ENCODE assay signal across 16 mouse cellular contexts in the genomic region with DNA sequence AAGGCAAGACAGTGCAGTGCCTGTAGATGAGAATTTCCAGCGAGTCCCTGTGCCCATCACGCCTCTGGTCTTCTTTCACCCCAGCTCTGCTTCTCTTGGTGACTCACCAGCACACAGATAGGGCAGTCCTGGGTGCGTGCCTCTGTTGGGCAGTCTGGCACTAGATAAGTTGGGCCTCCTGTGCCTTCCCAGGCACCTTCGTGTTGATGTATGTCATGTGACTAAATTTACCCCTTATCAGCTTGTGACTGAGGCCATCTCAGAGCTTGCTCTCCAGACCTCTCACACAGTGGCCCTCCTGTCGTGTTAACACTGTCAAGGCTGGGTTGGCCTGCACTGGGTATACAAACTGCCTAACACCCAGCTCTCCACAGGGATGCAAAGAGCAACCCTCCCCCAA. TPM values are rescaled to one million over a fixed set of nuclear protein-coding genes. Genes with fewer than 3 reads are reported as not detected.
A peak's percentile ranks its signal among the peaks of the same experiment; 100 is the strongest.
DNase-seq lines count a peak whose midpoint lies in the region; ATAC-seq and TF ChIP-seq lines count a peak whose summit lies in the region.
"Had no signal": no experiment of that assay in that cellular context is flagged by ENCODE, and none has a peak within 500 bp of the region (broad histone marks: within the 10 kb centered on the region; RNA-seq: fewer than 3 reads in every experiment).

No protein-coding gene starts in this region.

- H3K4me2 ChIP-seq in lung, embryonic 14.5 days, result no peak overlapping the region
- peak overlapping the region; percentile 40 for H3K4me2 ChIP-seq in heart, embryonic 12.5 days
- peak overlapping the region; percentile 66 for H3K4me2 ChIP-seq in liver, embryonic 12.5 days
- no peak overlapping the region for H3K4me2 ChIP-seq in stomach, embryonic 14.5 days (replicated peaks; ENCODE audit: low read depth, low read length)
- no peak overlapping the region for H3K4me2 ChIP-seq in hindbrain, embryonic 13.5 days

- no peak overlapping the region for H3K4me3 ChIP-seq in lung, embryonic 14.5 days (ENCODE audit: low read depth, low read length)
- H3K4me3 ChIP-seq in heart, embryonic 12.5 days, result no peak overlapping the region
- peak overlapping the region; percentile 31 for H3K4me3 ChIP-seq in liver, embryonic 12.5 days
- no peak overlapping the region for H3K4me3 ChIP-seq in stomach, embryonic 14.5 days (ENCODE audit: low read depth, low read length)
- H3K4me3 ChIP-seq in midbrain, embryonic 10.5 days, result no peak overlapping the region
- no peak overlapping the region for H3K4me3 ChIP-seq in hindbrain, embryonic 13.5 days
- H3K4me3 ChIP-seq: hindbrain, embryonic 10.5 days had no signal

- intact Hi-C loops in gastrocnemius, postnatal 14 days (cut with DNase I; ENCODE audit: low total_unique reads), result no loop called here

- TF ChIP-seq CTCF in lung, embryonic 14.5 days (IDR thresholded peaks at IDR 0.05; ENCODE audit: low read depth), result no peak

- no peaks in the 10 kb centered on the region for H3K9me3 ChIP-seq in lung, embryonic 14.5 days (ENCODE audit: low read depth, low read length)
- no peaks in the 10 kb centered on the region for H3K9me3 ChIP-seq in heart, embryonic 12.5 days (replicated peaks)
- no peaks in the 10 kb centered on the region for H3K9me3 ChIP-seq in liver, embryonic 12.5 days (replicated peaks)
- no peaks in the 10 kb centered on the region for H3K9me3 ChIP-seq in stomach, embryonic 14.5 days (ENCODE audit: control insufficient read depth, low read depth, low read length)
- H3K9me3 ChIP-seq in midbrain, embryonic 10.5 days (replicated peaks), result no peaks in the 10 kb centered on the region
- H3K9me3 ChIP-seq in hindbrain, embryonic 13.5 days, result no peaks in the 10 kb centered on the region
- H3K9me3 ChIP-seq: hindbrain, embryonic 10.5 days had no signal

- H3K9ac ChIP-seq in lung, embryonic 14.5 days, result no peak overlapping the region
- H3K9ac ChIP-seq in heart, embryonic 12.5 days, result no peak overlapping the region
- H3K9ac ChIP-seq in liver, embryonic 12.5 days, result peak overlapping the region; percentile 60
- no peak overlapping the region for H3K9ac ChIP-seq in stomach, embryonic 14.5 days (replicated peaks; ENCODE audit: low read depth, low read length)
- no peak overlapping the region for H3K9ac ChIP-seq in hindbrain, embryonic 13.5 days

- peak; percentile 19; the same call in 1 of the 2 replicates for ATAC-seq in lung, embryonic 14.5 days (ENCODE audit: insufficient read depth)
- ATAC-seq in heart, embryonic 12.5 days (ENCODE audit: insufficient number of reproducible peaks, low FRiP score), result peak; percentile 63
- ATAC-seq in liver, embryonic 12.5 days, result peak; percentile 94
- peak; percentile 81; the same call in 1 of the 2 replicates for ATAC-seq in stomach, embryonic 14.5 days (ENCODE audit: insufficient number of reproducible peaks, insufficient read depth, low FRiP score, low read depth)
- no peak for ATAC-seq in hindbrain, embryonic 13.5 days (ENCODE audit: low FRiP score)

- H3K4me1 ChIP-seq in lung, embryonic 14.5 days (ENCODE audit: insufficient read depth), result peaks cover 21% of the 10 kb centered on the region
- peaks cover 54% of the 10 kb centered on the region for H3K4me1 ChIP-seq in heart, embryonic 12.5 days (replicated peaks)
- H3K4me1 ChIP-seq in liver, embryonic 12.5 days, result peaks cover 73% of the 10 kb centered on the region
- H3K4me1 ChIP-seq in stomach, embryonic 14.5 days (ENCODE audit: control insufficient read depth, insufficient read depth, low read length), result 0 out of 2 replicates have a peak, but pooled peaks cover 5% of the 10 kb centered on the region
- no peaks in the 10 kb centered on the region for H3K4me1 ChIP-seq in midbrain, embryonic 10.5 days
- H3K4me1 ChIP-seq in hindbrain, embryonic 13.5 days (replicated peaks), result no peaks in the 10 kb centered on the region

- H3K27me3 ChIP-seq in lung, embryonic 14.5 days (ENCODE audit: insufficient read depth, low read length), result no peaks in the 10 kb centered on the region
- peaks cover 59% of the 10 kb centered on the region for H3K27me3 ChIP-seq in heart, embryonic 12.5 days (replicated peaks)
- no peaks in the 10 kb centered on the region; the same call in 1 of the 2 replicates for H3K27me3 ChIP-seq in liver, embryonic 12.5 days (replicated peaks)
- H3K27me3 ChIP-seq in stomach, embryonic 14.5 days (ENCODE audit: control insufficient read depth, insufficient read depth, low read length), result no peaks in the 10 kb centered on the region
- H3K27me3 ChIP-seq in midbrain, embryonic 10.5 days (ENCODE audit: low read depth, poor library complexity, severe bottlenecking), result no peaks in the 10 kb centered on the region
- no peaks in the 10 kb centered on the region for H3K27me3 ChIP-seq in hindbrain, embryonic 13.5 days

- DNase-seq in lung, embryonic 14.5 days, result no peak
- DNase-seq in lung, postnatal 14 days, result no peak
- DNase-seq in gastrocnemius, postnatal 14 days, result no peak
- DNase-seq in midbrain, embryonic 10.5 days (ENCODE audit: low spot score), result no peak
- DNase-seq: cerebellum, adult 9-11 months; thymus, postnatal 4 days had no signal

- peaks cover 10% of the 10 kb centered on the region for H3K36me3 ChIP-seq in lung, embryonic 14.5 days (ENCODE audit: insufficient read depth)
- no peaks in the 10 kb centered on the region for H3K36me3 ChIP-seq in heart, embryonic 12.5 days
- no peaks in the 10 kb centered on the region for H3K36me3 ChIP-seq in liver, embryonic 12.5 days
- no peaks in the 10 kb centered on the region; the same call in 1 of the 2 replicates for H3K36me3 ChIP-seq in stomach, embryonic 14.5 days (ENCODE audit: control insufficient read depth, insufficient read depth, low read length)
- H3K36me3 ChIP-seq in midbrain, embryonic 10.5 days, result no peaks in the 10 kb centered on the region
- no peaks in the 10 kb centered on the region for H3K36me3 ChIP-seq in hindbrain, embryonic 13.5 days
- H3K36me3 ChIP-seq: hindbrain, embryonic 10.5 days had no signal

- WGBS in lung, embryonic 14.5 days, result 50% methylated on average over 5 of the region's 5 CpGs
- WGBS in heart, embryonic 12.5 days, result 11% methylated on average over 5 of the region's 5 CpGs
- 6% methylated on average over 5 of the region's 5 CpGs for WGBS in liver, embryonic 12.5 days (ENCODE audit: insufficient replicate concordance)
- 58% methylated on average over 5 of the region's 5 CpGs for WGBS in stomach, embryonic 14.5 days
- WGBS in midbrain, embryonic 10.5 days, result 86% methylated on average over 5 of the region's 5 CpGs
- WGBS in hindbrain, embryonic 13.5 days, result 83% methylated on average over 5 of the region's 5 CpGs

- H3K27ac ChIP-seq in lung, embryonic 14.5 days (ENCODE audit: low read depth), result no peak overlapping the region
- 0 out of 2 replicates have a peak overlapping the region, but pooled peaks have one; percentile 17 for H3K27ac ChIP-seq in heart, embryonic 12.5 days (ENCODE audit: poor library complexity, severe bottlenecking)
- peak overlapping the region; percentile 94 for H3K27ac ChIP-seq in liver, embryonic 12.5 days
- no peak overlapping the region for H3K27ac ChIP-seq in stomach, embryonic 14.5 days (ENCODE audit: low read length)
- H3K27ac ChIP-seq in midbrain, embryonic 10.5 days (replicated peaks), result no peak overlapping the region
- H3K27ac ChIP-seq in hindbrain, embryonic 13.5 days, result no peak overlapping the region
- H3K27ac ChIP-seq: hindbrain, embryonic 10.5 days had no signal

RNA-seq across cellular contexts. Expression of a gene that starts 28.3 kb away (rescaled TPM):
- 61.4 and 67.5 TPM in 2 replicates for polyA plus RNA-seq in lung, embryonic 14.5 days (2014; fragmentation: Nextera tagmentation; extraction: Ambion mirVana)
- polyA plus RNA-seq in heart, embryonic 12.5 days (2016; fragmentation: Nextera tagmentation; extraction: Ambion mirVana), result 3.2 TPM in 2 replicates
- polyA plus RNA-seq in liver, embryonic 12.5 days (2016; fragmentation: Nextera tagmentation; extraction: Ambion mirVana), result 1.1 and 1.4 TPM in 2 replicates
- 5.8 and 6.8 TPM in 2 replicates for polyA plus RNA-seq in stomach, embryonic 14.5 days (2014; fragmentation: Nextera tagmentation; extraction: Ambion mirVana)
- total RNA-seq in gastrocnemius, postnatal 14 days (2021), result 10 to 100 TPM in 1 of 2 experiments, 1 to 10 TPM in 1; 9.7 to 10.1 TPM
- 0.27 and 0.43 TPM in 2 replicates for polyA plus RNA-seq in midbrain, embryonic 10.5 days (2016; fragmentation: Nextera tagmentation; extraction: Ambion mirVana)
- polyA plus RNA-seq in hindbrain, embryonic 13.5 days (2015; fragmentation: Nextera tagmentation; extraction: Ambion mirVana), result 1.6 and 1.7 TPM in 2 replicates

RNA-seq across cellular contexts. Expression of a gene that starts 46.1 kb away (rescaled TPM):
- not detected in 2 replicates for polyA plus RNA-seq in lung, embryonic 14.5 days (2014; fragmentation: Nextera tagmentation; extraction: Ambion mirVana)
- polyA plus RNA-seq in heart, embryonic 12.5 days (2016; fragmentation: Nextera tagmentation; extraction: Ambion mirVana), result not detected in 2 replicates
- polyA plus RNA-seq in liver, embryonic 12.5 days (2016; fragmentation: Nextera tagmentation; extraction: Ambion mirVana), result not detected in 2 replicates
- not detected in 2 replicates for polyA plus RNA-seq in stomach, embryonic 14.5 days (2014; fragmentation: Nextera tagmentation; extraction: Ambion mirVana)
- not detected for total RNA-seq in gastrocnemius, postnatal 14 days (2021)
- polyA plus RNA-seq in midbrain, embryonic 10.5 days (2016; fragmentation: Nextera tagmentation; extraction: Ambion mirVana), result not detected in 2 replicates
- not detected in 2 replicates for polyA plus RNA-seq in hindbrain, embryonic 13.5 days (2015; fragmentation: Nextera tagmentation; extraction: Ambion mirVana)
- total RNA-seq: adrenal gland, postnatal 4 days; midbrain, postnatal 0 days had no signal
- polyA plus RNA-seq: embryonic facial prominence, embryonic 14.5 days; hindbrain, embryonic 10.5 days; kidney, embryonic 16.5 days; lung, embryonic 16.5 days; midbrain, postnatal 0 days had no signal

Comparison
In these comparisons a context has a peak if more than half of its experiments do, and no peak if none do; other contexts are left out.
1. H3K27ac ChIP-seq: peak in heart, embryonic 12.5 days (single experiment) and liver, embryonic 12.5 days (single experiment); none in lung, embryonic 14.5 days (single experiment), stomach, embryonic 14.5 days (single experiment), midbrain, embryonic 10.5 days (single experiment) and hindbrain, embryonic 13.5 days (single experiment).
2. H3K4me2 ChIP-seq: peak in heart, embryonic 12.5 days (single experiment) and liver, embryonic 12.5 days (single experiment); none in lung, embryonic 14.5 days (single experiment), stomach, embryonic 14.5 days (single experiment) and hindbrain, embryonic 13.5 days (single experiment).